Mouse (Mus musculus) forebrain, embryonic 14.5 days (tissue): ENCODE measurements around the gene Cd36. TPM values are rescaled to one million over a fixed set of nuclear protein-coding genes. Genes with fewer than 3 reads are reported as not detected.
A peak's percentile ranks its signal among the peaks of the same experiment; 100 is the strongest.
"Not testable (repeated sequence)": the region's sequence is repeated elsewhere in the genome, so short reads cannot be mapped to it uniquely, and the experiment has no call there.

Source experiments
- ATAC-seq: fragments of 200-750 bp; cut with Nextera tagmentation; 2 replicates; pipeline ENCODE4 v1.8.0; 2017; ENCODE audit warnings: mild to moderate bottlenecking, moderate library complexity
- DNase-seq: peaks from one replicate; pipeline ENCODE4 v3.0.0-alpha.2; 2015; ENCODE audit warnings: low spot score
- H3K27ac ChIP-seq: fragments of 300-500 bp; sonication (generic); 2 replicates; pipeline ENCODE4 v1.5.1; 2014; ENCODE audit warnings: low read depth, mild to moderate bottlenecking, control low read depth, low read length, moderate library complexity
- H3K27me3 ChIP-seq: fragments of 300-500 bp; sonication (generic); replicated peaks from 2 replicates; pipeline ENCODE4 v1.6.1; 2014; ENCODE audit warnings: low read length, control low read depth, mixed read lengths; ENCODE audit not compliant: control insufficient read depth, insufficient read depth
- H3K36me3 ChIP-seq: fragments of 300-500 bp; sonication (generic); 2 replicates; pipeline ENCODE4 v1.6.1; 2014; ENCODE audit warnings: low read length, control low read depth; ENCODE audit not compliant: control insufficient read depth, insufficient read depth
- H3K4me1 ChIP-seq: fragments of 300-500 bp; sonication (generic); 2 replicates; pipeline ENCODE4 v1.6.1; 2014; ENCODE audit warnings: antibody characterized with exemption, low read length, control low read depth; ENCODE audit not compliant: control insufficient read depth, insufficient read depth
- H3K4me2 ChIP-seq: fragments of 300-500 bp; sonication (generic); 2 replicates; pipeline ENCODE4 v1.6.1; 2014; ENCODE audit warnings: mild to moderate bottlenecking, control low read depth, low read length
- H3K4me3 ChIP-seq: fragments of 300-500 bp; sonication (generic); 2 replicates; pipeline ENCODE4 v1.5.1; 2014; ENCODE audit warnings: low read depth, low read length, control low read depth
- H3K9ac ChIP-seq: fragments of 300-500 bp; sonication (generic); 2 replicates; pipeline ENCODE4 v1.6.1; 2014; ENCODE audit warnings: mild to moderate bottlenecking, low read length, control low read depth, moderate library complexity
- H3K9me3 ChIP-seq: fragments of 300-500 bp; sonication (generic); replicated peaks from 2 replicates; pipeline ENCODE4 v1.6.1; 2016; ENCODE audit warnings: low read length, control low read depth, mixed read lengths; ENCODE audit not compliant: control insufficient read depth
- WGBS: fragments of 180-500 bp; shearing (Covaris S2); extraction: QIAGEN DNeasy Blood & Tissue Kit; methylation state at CpG from one replicate; pipeline ENCODE4 v1.1.7; 2014; 5-methylcytosine and 5-hydroxymethylcytosine counted together
- polyA plus RNA-seq: library from polyadenylated mRNA; unstranded; fragments of >200 nt; fragmentation: Nextera tagmentation; extraction: Ambion mirVana; gene quantifications from 2 replicates; pipeline ENCODE4 v1.2.1, GENCODE M21; 2014

Cd36 gene
- polyA plus RNA-seq: 1.5 and 2.2 TPM in 2 replicates

- no peak for ATAC-seq
- Histone ChIP-seq H3K36me3 (no peaks in the 10 kb centered on the region), H3K4me2 (no peak within 1 kb of the TSS), H3K9ac (no peak within 1 kb of the TSS), H3K4me3 (no peak within 1 kb of the TSS), H3K27me3 (no peaks in the 10 kb centered on the region), H3K9me3 (no peaks in the 10 kb centered on the region), H3K4me1 (no peaks in the 10 kb centered on the region), H3K27ac (no peak within 1 kb of the TSS)
- DNase-seq: peak; percentile 5
- WGBS: 69% methylated on average over 5 of the region's 5 CpGs
Measured at GRCm38 (mm10) chr5:17888598-17888997, at the start of gene Cd36. TSS of gene Cd36 (minus strand) at chr5:17888801.

- H3K27ac ChIP-seq: no peak overlapping the region
- 38% methylated on average over 1 of the region's 1 CpGs for WGBS
- DNase-seq: no peak
- no peak overlapping the region for H3K9ac ChIP-seq
- H3K4me3 ChIP-seq: no peak overlapping the region
- no peaks in the 10 kb centered on the region for H3K36me3 ChIP-seq
- ATAC-seq: no peak
- no peak overlapping the region for H3K4me2 ChIP-seq
- H3K9me3 ChIP-seq: no peaks in the 10 kb centered on the region
- no peaks in the 10 kb centered on the region for H3K27me3 ChIP-seq
- H3K4me1 ChIP-seq: no peaks in the 10 kb centered on the region
Measured at GRCm38 (mm10) chr5:17934501-17934900, 45.9 kb upstream of the Cd36 start.

DNA sequence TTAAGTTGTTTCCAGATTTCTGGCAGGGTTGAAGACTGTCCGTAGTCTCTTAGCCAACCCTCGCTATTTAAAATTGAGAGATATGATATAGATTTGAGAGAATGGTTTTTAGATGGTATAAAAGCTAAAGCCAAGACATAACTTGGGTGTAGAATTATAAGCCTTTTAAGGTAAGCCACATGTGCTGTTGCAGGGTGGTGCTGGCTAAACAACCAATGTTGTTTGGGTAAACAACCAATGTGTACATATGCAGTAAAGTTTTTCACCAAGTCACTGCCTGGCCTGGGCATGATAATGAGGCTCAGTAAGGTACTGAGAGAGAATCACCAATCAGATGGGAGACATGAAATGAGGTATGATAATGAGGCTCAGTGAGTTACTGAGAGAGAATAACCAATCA, 43.0 kb upstream of the Cd36 start:
- not testable (repeated sequence) for H3K9me3 ChIP-seq, H3K9ac ChIP-seq, DNase-seq, H3K4me2 ChIP-seq, H3K36me3 ChIP-seq, H3K27me3 ChIP-seq, ATAC-seq, H3K4me3 ChIP-seq, H3K4me1 ChIP-seq, H3K27ac ChIP-seq
- 97% methylated on average over 2 of the region's 2 CpGs for WGBS

- Histone ChIP-seq H3K4me2 (no peak overlapping the region), H3K27ac (no peak overlapping the region), H3K4me3 (no peak overlapping the region), H3K9me3 (no peaks in the 10 kb centered on the region), H3K4me1 (no peaks in the 10 kb centered on the region), H3K36me3 (no peaks in the 10 kb centered on the region), H3K9ac (no peak overlapping the region), H3K27me3 (no peaks in the 10 kb centered on the region)
- no peak for ATAC-seq
- 58% methylated on average over 7 of the region's 7 CpGs for WGBS
- no peak for DNase-seq
Measured at GRCm38 (mm10) chr5:17929006-17929567, 40.5 kb upstream of the Cd36 start.

DNA sequence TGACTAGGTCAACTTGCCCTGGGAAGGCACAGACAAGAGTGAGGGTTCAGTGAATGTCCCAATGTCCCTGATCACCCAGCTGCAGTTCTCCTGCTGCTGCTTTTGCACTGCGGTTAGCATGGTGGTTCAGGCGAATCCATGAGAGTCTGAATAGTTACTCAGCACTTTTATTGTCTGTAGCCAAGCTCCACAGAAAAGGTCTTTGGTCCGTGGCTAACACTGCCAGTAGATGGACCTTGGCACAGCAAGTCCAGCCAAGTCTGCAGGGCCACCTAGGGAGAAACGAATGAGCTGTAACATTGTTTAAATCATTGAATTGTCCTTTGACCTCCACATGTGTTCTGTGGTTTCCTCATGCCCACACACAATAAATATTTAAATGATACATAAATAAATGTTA, 39.9 kb upstream of the Cd36 start:
- Histone ChIP-seq H3K9ac (no peak overlapping the region), H3K4me2 (no peak overlapping the region), H3K4me3 (no peak overlapping the region), H3K9me3 (no peaks in the 10 kb centered on the region), H3K27me3 (no peaks in the 10 kb centered on the region), H3K27ac (no peak overlapping the region), H3K4me1 (no peaks in the 10 kb centered on the region), H3K36me3 (no peaks in the 10 kb centered on the region)
- DNase-seq: no peak
- ATAC-seq: no peak; the same call in 1 of the 2 replicates
- whole genome bisulfite sequencing: 35% methylated on average over 4 of the region's 4 CpGs

- Histone ChIP-seq H3K9me3 (no peaks in the 10 kb centered on the region), H3K4me2 (no peak overlapping the region), H3K4me3 (no peak overlapping the region), H3K27ac (no peak overlapping the region), H3K4me1 (no peaks in the 10 kb centered on the region), H3K27me3 (no peaks in the 10 kb centered on the region), H3K36me3 (no peaks in the 10 kb centered on the region), H3K9ac (no peak overlapping the region)
- no peak for ATAC-seq
- DNase-seq: no peak
- WGBS: 71% methylated on average over 2 of the region's 2 CpGs
Measured at GRCm38 (mm10) chr5:17924085-17924518, 35.5 kb upstream of the Cd36 start.

- Histone ChIP-seq H3K36me3 (no peaks in the 10 kb centered on the region), H3K4me1 (no peaks in the 10 kb centered on the region), H3K9ac (no peak overlapping the region), H3K27ac (no peak overlapping the region), H3K27me3 (no peaks in the 10 kb centered on the region), H3K9me3 (no peaks in the 10 kb centered on the region), H3K4me3 (no peak overlapping the region), H3K4me2 (no peak overlapping the region)
- no peak for DNase-seq
- no peak for ATAC-seq
- 86% methylated on average over 3 of the region's 3 CpGs for WGBS
Measured at GRCm38 (mm10) chr5:17923648-17924047, 35.0 kb upstream of the Cd36 start.

GRCm38 (mm10) chr5:17918966-17919365, 30.4 kb upstream of the Cd36 start:
- DNase-seq: no peak
- Histone ChIP-seq H3K9me3 (no peaks in the 10 kb centered on the region), H3K27me3 (no peaks in the 10 kb centered on the region), H3K9ac (no peak overlapping the region), H3K36me3 (no peaks in the 10 kb centered on the region), H3K4me1 (no peaks in the 10 kb centered on the region), H3K4me2 (no peak overlapping the region), H3K4me3 (no peak overlapping the region), H3K27ac (no peak overlapping the region)
- WGBS: 87% methylated on average over 5 of the region's 5 CpGs
- ATAC-seq: no peak

- ATAC-seq (no peak), DNase-seq (no peak)
- Histone ChIP-seq H3K9ac (no peak overlapping the region), H3K27me3 (no peaks in the 10 kb centered on the region), H3K27ac (no peak overlapping the region), H3K9me3 (no peaks in the 10 kb centered on the region), H3K36me3 (no peaks in the 10 kb centered on the region), H3K4me1 (no peaks in the 10 kb centered on the region), H3K4me2 (no peak overlapping the region), H3K4me3 (no peak overlapping the region)
- WGBS: 85% methylated on average over 7 of the region's 7 CpGs
Measured at GRCm38 (mm10) chr5:17904766-17905165, 16.2 kb upstream of the Cd36 start.
